Mouse (Mus musculus) liver, embryonic 14.5 days (tissue): ENCODE results near the gene Rsu1.

Source experiments
- CTCF ChIP-seq: IDR thresholded peaks from 2 replicates; pipeline ENCODE4 v1.5.1; 2016; ENCODE audit warnings: antibody characterized with exemption, low read depth, control low read depth
- EP300 ChIP-seq: IDR thresholded peaks from 2 replicates; pipeline ENCODE4 v1.6.1; 2016; ENCODE audit warnings: antibody characterized with exemption, low read depth

DNA sequence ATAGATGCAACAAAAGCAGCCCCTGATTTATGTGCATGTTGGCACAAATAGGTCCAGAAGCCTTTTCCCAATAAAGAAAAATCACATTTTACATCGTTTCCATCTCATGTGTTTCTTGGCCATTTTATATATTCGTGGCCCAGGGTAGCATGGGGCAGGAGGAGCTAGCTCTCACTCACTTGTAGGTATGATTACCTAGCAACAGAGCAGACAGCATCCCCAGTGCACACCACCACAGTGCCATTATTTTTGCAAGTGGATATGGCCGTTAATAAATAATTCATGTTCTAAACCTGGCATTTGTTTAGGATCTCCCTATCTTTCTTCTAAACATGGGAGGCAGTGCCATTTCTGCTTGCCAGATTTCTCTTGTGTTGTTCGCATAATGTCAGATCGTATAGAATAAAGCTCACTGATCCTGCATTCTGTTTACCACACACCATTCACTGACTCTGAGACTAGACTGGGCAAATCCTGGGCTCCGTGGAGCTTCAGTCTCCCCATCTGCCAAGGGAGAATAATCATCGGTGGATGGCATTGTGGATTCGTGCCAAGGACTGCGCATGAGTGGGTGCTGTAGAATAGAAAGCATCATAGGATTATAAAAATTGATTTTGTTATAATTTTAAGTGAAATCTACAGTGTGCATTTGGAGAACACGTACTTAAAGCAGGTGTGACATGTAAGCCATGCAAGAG is 93.4 kb downstream of the Rsu1 start:
- TF ChIP-seq CTCF (no peak), EP300 (no peak)
